29 mouse cellular contexts compared by ENCODE assay signal in the genomic region with DNA sequence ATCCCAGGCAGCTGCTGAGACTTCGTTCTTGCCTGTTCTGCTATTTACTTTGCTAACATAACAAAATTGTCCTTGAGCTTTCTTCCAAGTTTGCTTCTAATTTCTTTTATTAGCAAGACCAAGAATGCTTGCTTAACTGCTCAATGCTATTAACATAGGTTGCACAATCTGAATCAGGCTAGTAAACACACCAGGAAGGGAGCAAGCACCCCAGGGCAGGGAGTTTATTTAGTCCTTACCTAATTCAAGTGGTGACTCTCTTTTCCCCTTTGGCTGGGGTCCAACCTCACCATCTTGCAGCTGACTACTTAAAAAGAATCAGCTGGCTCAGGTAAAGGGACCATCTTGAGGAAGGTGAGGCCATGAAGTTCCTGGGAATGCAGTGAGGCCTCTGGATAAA. TPM values are rescaled to one million over a fixed set of nuclear protein-coding genes. Genes with fewer than 3 reads are reported as not detected.
A peak's percentile ranks its signal among the peaks of the same experiment; 100 is the strongest.
DNase-seq lines count a peak whose midpoint lies in the region; ATAC-seq and TF ChIP-seq lines count a peak whose summit lies in the region.
"Had no signal": no experiment of that assay in that cellular context is flagged by ENCODE, and none has a peak within 500 bp of the region (broad histone marks: within the 10 kb centered on the region; RNA-seq: fewer than 3 reads in every experiment).

No protein-coding gene starts in this region.

- no peak overlapping the region for H3K27ac ChIP-seq in embryonic facial prominence, embryonic 14.5 days (replicated peaks; ENCODE audit: low read depth, low read length)
- no peak overlapping the region for H3K27ac ChIP-seq in embryonic facial prominence, embryonic 10.5 days (replicated peaks)
- no peak overlapping the region for H3K27ac ChIP-seq in kidney, embryonic 14.5 days (ENCODE audit: low read depth, low read length)
- no peak overlapping the region for H3K27ac ChIP-seq in lung, postnatal 0 days (ENCODE audit: low read length)
- no peak overlapping the region for H3K27ac ChIP-seq in forebrain, embryonic 14.5 days (ENCODE audit: low read depth, low read length)
- H3K27ac ChIP-seq: embryonic facial prominence, embryonic 12.5 days; forebrain, embryonic 12.5 days; heart, embryonic 15.5 days; hindbrain, embryonic 13.5 days; layer of hippocampus, adult 2 months; limb, embryonic 13.5 days; liver, embryonic 14.5 days; midbrain, embryonic 10.5 days; neural tube, embryonic 13.5 days had no signal

- no peaks in the 10 kb centered on the region for H3K27me3 ChIP-seq in embryonic facial prominence, embryonic 14.5 days (replicated peaks; ENCODE audit: control insufficient read depth, insufficient read depth, low read length)
- H3K27me3 ChIP-seq in embryonic facial prominence, embryonic 10.5 days (replicated peaks; ENCODE audit: low read depth, poor library complexity, severe bottlenecking) = no peaks in the 10 kb centered on the region
- H3K27me3 ChIP-seq in kidney, embryonic 14.5 days (ENCODE audit: control insufficient read depth, insufficient read depth, low read length) = no peaks in the 10 kb centered on the region
- no peaks in the 10 kb centered on the region for H3K27me3 ChIP-seq in lung, postnatal 0 days (replicated peaks; ENCODE audit: insufficient read depth, low read length)
- no peaks in the 10 kb centered on the region for H3K27me3 ChIP-seq in forebrain, embryonic 14.5 days (replicated peaks; ENCODE audit: control insufficient read depth, insufficient read depth, low read length)
- H3K27me3 ChIP-seq: embryonic facial prominence, embryonic 12.5 days; forebrain, embryonic 12.5 days; heart, embryonic 15.5 days; hindbrain, embryonic 13.5 days; limb, embryonic 13.5 days; neural tube, embryonic 13.5 days had no signal

- H3K36me3 ChIP-seq in embryonic facial prominence, embryonic 14.5 days (ENCODE audit: control insufficient read depth, insufficient read depth, low read length) = no peaks in the 10 kb centered on the region
- no peaks in the 10 kb centered on the region for H3K36me3 ChIP-seq in embryonic facial prominence, embryonic 10.5 days (replicated peaks)
- H3K36me3 ChIP-seq in kidney, embryonic 14.5 days (ENCODE audit: control insufficient read depth, insufficient read depth, low read length) = no peaks in the 10 kb centered on the region
- H3K36me3 ChIP-seq in lung, postnatal 0 days (ENCODE audit: insufficient read depth, low read length) = no peaks in the 10 kb centered on the region
- H3K36me3 ChIP-seq in forebrain, embryonic 14.5 days (ENCODE audit: control insufficient read depth, insufficient read depth, low read length) = no peaks in the 10 kb centered on the region
- H3K36me3 ChIP-seq: embryonic facial prominence, embryonic 12.5 days; forebrain, embryonic 12.5 days; heart, embryonic 15.5 days; hindbrain, embryonic 13.5 days; limb, embryonic 13.5 days; midbrain, embryonic 10.5 days; neural tube, embryonic 13.5 days had no signal

- peak; percentile 35 for DNase-seq in embryonic facial prominence, embryonic 14.5 days (ENCODE audit: low spot score)
- DNase-seq in embryonic facial prominence, embryonic 10.5 days (ENCODE audit: low spot score) = no peak
- peak; percentile 32 to 37 for DNase-seq in kidney, postnatal 36 days
- DNase-seq in lung, postnatal 0 days (ENCODE audit: low spot score) = peak; percentile 77
- no peak for DNase-seq in forebrain, embryonic 14.5 days (ENCODE audit: low spot score)
- DNase-seq in cerebellum, adult 18-20 months = no peak
- DNase-seq: adrenal gland, postnatal 36 days; cerebellum, adult 11 months; cerebellum, postnatal 14 days; gastrocnemius, postnatal 36 days; heart, postnatal 36 days; retina, postnatal 1 day; right cerebral cortex, postnatal 25 days; spleen, adult 18-20 months; thymus, postnatal 14 days had no signal

- no peak for TF ChIP-seq CTCF in lung, postnatal 0 days (IDR thresholded peaks at IDR 0.05)

- peak; percentile 14; the same call in 1 of the 2 replicates for TF ChIP-seq EP300 in lung, postnatal 0 days (IDR thresholded peaks at IDR 0.05)

- H3K4me2 ChIP-seq in embryonic facial prominence, embryonic 14.5 days (ENCODE audit: low read depth, low read length) = no peak overlapping the region
- no peak overlapping the region for H3K4me2 ChIP-seq in kidney, embryonic 14.5 days (replicated peaks; ENCODE audit: low read depth, low read length)
- H3K4me2 ChIP-seq in lung, postnatal 0 days (replicated peaks; ENCODE audit: low read depth, low read length) = no peak overlapping the region
- no peak overlapping the region for H3K4me2 ChIP-seq in forebrain, embryonic 14.5 days (ENCODE audit: low read length)
- H3K4me2 ChIP-seq: embryonic facial prominence, embryonic 12.5 days; forebrain, embryonic 12.5 days; heart, embryonic 15.5 days; hindbrain, embryonic 13.5 days; limb, embryonic 13.5 days; neural tube, embryonic 13.5 days had no signal

- no peak overlapping the region for H3K4me3 ChIP-seq in embryonic facial prominence, embryonic 14.5 days (ENCODE audit: low read depth, low read length)
- H3K4me3 ChIP-seq in embryonic facial prominence, embryonic 10.5 days = no peak overlapping the region
- no peak overlapping the region for H3K4me3 ChIP-seq in kidney, embryonic 14.5 days (ENCODE audit: low read length)
- no peak overlapping the region for H3K4me3 ChIP-seq in lung, postnatal 0 days (ENCODE audit: low read depth, low read length)
- no peak overlapping the region for H3K4me3 ChIP-seq in forebrain, embryonic 14.5 days (ENCODE audit: low read depth, low read length)
- H3K4me3 ChIP-seq: embryonic facial prominence, embryonic 12.5 days; erythroblast, embryonic 14.5 days; forebrain, embryonic 12.5 days; heart, embryonic 15.5 days; hindbrain, embryonic 13.5 days; layer of hippocampus, adult 2 months; limb, embryonic 13.5 days; midbrain, embryonic 10.5 days; myocyte; neural tube, embryonic 13.5 days had no signal

- H3K4me1 ChIP-seq in embryonic facial prominence, embryonic 14.5 days (ENCODE audit: control insufficient read depth, insufficient read depth, low read length) = no peaks in the 10 kb centered on the region; the same call in 1 of the 2 replicates
- no peaks in the 10 kb centered on the region for H3K4me1 ChIP-seq in embryonic facial prominence, embryonic 10.5 days
- H3K4me1 ChIP-seq in kidney, embryonic 14.5 days (ENCODE audit: control insufficient read depth, insufficient read depth, low read length) = 0 out of 2 replicates have a peak, but pooled peaks cover 2% of the 10 kb centered on the region
- H3K4me1 ChIP-seq in lung, postnatal 0 days (ENCODE audit: insufficient read depth, low read depth, low read length) = no peaks in the 10 kb centered on the region
- H3K4me1 ChIP-seq in forebrain, embryonic 14.5 days (ENCODE audit: control insufficient read depth, insufficient read depth, low read length) = no peaks in the 10 kb centered on the region
- H3K4me1 ChIP-seq: embryonic facial prominence, embryonic 12.5 days; forebrain, embryonic 12.5 days; heart, embryonic 15.5 days; hindbrain, embryonic 13.5 days; midbrain, embryonic 10.5 days; neural tube, embryonic 13.5 days had no signal

- WGBS in embryonic facial prominence, embryonic 14.5 days = 63% methylated on average over 1 of the region's 1 CpGs
- WGBS in embryonic facial prominence, embryonic 10.5 days = 79% methylated on average over 1 of the region's 1 CpGs
- 74% methylated on average over 1 of the region's 1 CpGs for WGBS in kidney, embryonic 14.5 days
- WGBS in lung, postnatal 0 days = 28% methylated on average over 1 of the region's 1 CpGs
- 67% methylated on average over 1 of the region's 1 CpGs for WGBS in forebrain, embryonic 14.5 days

- no peaks in the 10 kb centered on the region for H3K9me3 ChIP-seq in embryonic facial prominence, embryonic 14.5 days (ENCODE audit: control insufficient read depth, low read length)
- no peaks in the 10 kb centered on the region for H3K9me3 ChIP-seq in embryonic facial prominence, embryonic 10.5 days
- no peaks in the 10 kb centered on the region for H3K9me3 ChIP-seq in kidney, embryonic 14.5 days (ENCODE audit: control insufficient read depth, low read length)
- no peaks in the 10 kb centered on the region for H3K9me3 ChIP-seq in lung, postnatal 0 days (ENCODE audit: low read length)
- H3K9me3 ChIP-seq in forebrain, embryonic 14.5 days (replicated peaks; ENCODE audit: control insufficient read depth, low read length) = no peaks in the 10 kb centered on the region
- H3K9me3 ChIP-seq: embryonic facial prominence, embryonic 12.5 days; forebrain, embryonic 12.5 days; heart, embryonic 15.5 days; hindbrain, embryonic 13.5 days; limb, embryonic 13.5 days; midbrain, embryonic 10.5 days; neural tube, embryonic 13.5 days had no signal

- no peak overlapping the region for H3K9ac ChIP-seq in embryonic facial prominence, embryonic 14.5 days (ENCODE audit: low read depth, low read length)
- no peak overlapping the region for H3K9ac ChIP-seq in kidney, embryonic 14.5 days (ENCODE audit: low read depth, low read length)
- H3K9ac ChIP-seq in lung, postnatal 0 days (replicated peaks; ENCODE audit: low read depth) = no peak overlapping the region
- no peak overlapping the region for H3K9ac ChIP-seq in forebrain, embryonic 14.5 days (ENCODE audit: low read length)
- H3K9ac ChIP-seq: embryonic facial prominence, embryonic 12.5 days; forebrain, embryonic 12.5 days; heart, embryonic 15.5 days; hindbrain, embryonic 13.5 days; limb, embryonic 13.5 days; liver, embryonic 14.5 days; neural tube, embryonic 13.5 days had no signal

- ATAC-seq in embryonic facial prominence, embryonic 14.5 days (ENCODE audit: low read depth) = no peak
- ATAC-seq in kidney, embryonic 14.5 days (ENCODE audit: low FRiP score, low TSS enrichment) = no peak
- ATAC-seq in lung, postnatal 0 days = peak; percentile 77
- no peak for ATAC-seq in forebrain, embryonic 14.5 days
- ATAC-seq: midbrain, embryonic 16.5 days had no signal

RNA-seq across cellular contexts. Expression of gene Pnlip, which starts 42.6 kb away (rescaled TPM):
- not detected in 2 replicates for polyA plus RNA-seq in embryonic facial prominence, embryonic 14.5 days (2014; fragmentation: Nextera tagmentation; extraction: Ambion mirVana)
- polyA plus RNA-seq in embryonic facial prominence, embryonic 10.5 days (2016; fragmentation: Nextera tagmentation; extraction: Ambion mirVana) = not detected in 2 replicates
- not detected in 2 replicates for polyA plus RNA-seq in kidney, embryonic 14.5 days (2014; fragmentation: Nextera tagmentation; extraction: Ambion mirVana)
- not detected in 2 replicates for polyA plus RNA-seq in lung, postnatal 0 days (2015; fragmentation: Nextera tagmentation; extraction: Ambion mirVana)
- 0.46 and 0.64 TPM in 2 replicates for polyA plus RNA-seq in forebrain, embryonic 14.5 days (2014; fragmentation: Nextera tagmentation; extraction: Ambion mirVana)
- polyA plus RNA-seq: embryonic facial prominence, embryonic 12.5 days; erythroblast, embryonic 14.5 days; forebrain, embryonic 12.5 days; heart, embryonic 15.5 days; kidney, embryonic 16.5 days; limb, embryonic 13.5 days; liver, embryonic 14.5 days; midbrain, embryonic 10.5 days; myocyte had no signal

Comparison
In these comparisons a context has a peak if more than half of its experiments do, and no peak if none do; other contexts are left out.
1. DNase-seq: peak in embryonic facial prominence, embryonic 14.5 days (single experiment), kidney, postnatal 36 days (2 of 2) and lung, postnatal 0 days (single experiment); none in embryonic facial prominence, embryonic 10.5 days (single experiment), forebrain, embryonic 14.5 days (single experiment) and cerebellum, adult 18-20 months (0 of 2).